Mouse (Mus musculus) C2C12 (cell line): ENCODE measurements at regions not wholly inside any gene's neighbourhood (a gene's known extent, or its start where the extent isn't known, plus 50 kb on each side); places are given as distances from the start of the nearest gene placed in this dataset.

Experiments used
- H3K27me3 ChIP-seq: one replicate; pipeline ENCODE4 v1.6.1; 2011; ENCODE audit not compliant: control insufficient read depth, insufficient read depth, insufficient read length
- H3K36me3 ChIP-seq: one replicate; pipeline ENCODE4 v1.6.1; 2011; ENCODE audit not compliant: control insufficient read depth, insufficient read depth
- H3K4me3 ChIP-seq: one replicate; pipeline ENCODE4 v1.5.1; 2011; ENCODE audit warnings: mild to moderate bottlenecking, control low read depth; ENCODE audit not compliant: poor library complexity, insufficient read depth, severe bottlenecking
- H3K79me2 ChIP-seq: one replicate; pipeline ENCODE4 v1.6.1; 2011; ENCODE audit not compliant: control insufficient read depth, insufficient read depth
- H3K79me3 ChIP-seq: one replicate; pipeline ENCODE4 v1.6.1; 2011; ENCODE audit warnings: low read depth, control low read depth
- H3ac ChIP-seq: one replicate; pipeline ENCODE3; 2011; ENCODE audit warnings: low read depth; ENCODE audit not compliant: control insufficient read depth, insufficient read length
- CEBPB ChIP-seq: IDR thresholded peaks from one replicate; pipeline ENCODE4 v1.6.1; 2011; ENCODE audit warnings: low read depth, mild to moderate bottlenecking, control low read depth, moderate library complexity
- CTCF ChIP-seq: IDR thresholded peaks from one replicate; pipeline ENCODE4 v1.5.1; 2011; ENCODE audit not compliant: control insufficient read depth, insufficient read depth, insufficient read length
- FOSL1 ChIP-seq: IDR thresholded peaks from one replicate; pipeline ENCODE4 v1.8.0; 2011; ENCODE audit warnings: mild to moderate bottlenecking, low read length; ENCODE audit not compliant: poor library complexity, insufficient read depth, severe bottlenecking
- MAX ChIP-seq: IDR thresholded peaks from one replicate; pipeline ENCODE4 v1.6.1; 2011; ENCODE audit warnings: mild to moderate bottlenecking, control low read depth
- MYOD1 ChIP-seq: IDR thresholded peaks from one replicate; pipeline ENCODE4 v1.6.1; 2011; ENCODE audit warnings: low read depth; ENCODE audit not compliant: control insufficient read depth, insufficient read length
- MYOG ChIP-seq: IDR thresholded peaks from one replicate; pipeline ENCODE4 v1.6.1; 2011; ENCODE audit not compliant: control insufficient read depth, insufficient read length; ENCODE audit errors: extremely low read depth
- USF1 ChIP-seq: IDR thresholded peaks from one replicate; pipeline ENCODE4 v1.6.1; 2011; ENCODE audit warnings: low read depth, mild to moderate bottlenecking, control low read depth, moderate library complexity

- TF ChIP-seq MYOG (no peak), FOSL1 (no peak), CEBPB (no peak), MYOD1 (no peak), MAX (no peak), CTCF (no peak), USF1 (no peak)
- H3K36me3 ChIP-seq = no peaks in the 10 kb centered on the region
- no peaks in the 10 kb centered on the region for H3K79me3 ChIP-seq
- no peak overlapping the region for H3K4me3 ChIP-seq
- H3ac ChIP-seq = no peak overlapping the region
- no peaks in the 10 kb centered on the region for H3K79me2 ChIP-seq
- no peaks in the 10 kb centered on the region for H3K27me3 ChIP-seq
Observed at GRCm38 (mm10) chr6:14298167-14298566, 426.8 kb upstream of the 2610001J05Rik start.

- no peak for TF ChIP-seq MAX
- no peak for TF ChIP-seq MYOD1
- TF ChIP-seq FOSL1 = no peak
- no peak for TF ChIP-seq MYOG
- TF ChIP-seq CTCF = no peak
- TF ChIP-seq USF1 = no peak
- TF ChIP-seq CEBPB = no peak
- no peaks in the 10 kb centered on the region for H3K27me3 ChIP-seq
- H3K79me2 ChIP-seq = no peaks in the 10 kb centered on the region
- H3K36me3 ChIP-seq = no peaks in the 10 kb centered on the region
- no peaks in the 10 kb centered on the region for H3K79me3 ChIP-seq
- H3K4me3 ChIP-seq = no peak overlapping the region
- H3ac ChIP-seq = no peak overlapping the region
Observed at GRCm38 (mm10) chr6:14297428-14297827, 426.1 kb upstream of the 2610001J05Rik start.

- H3ac ChIP-seq = no peak overlapping the region
- TF ChIP-seq USF1 (no peak), MAX (no peak), MYOD1 (no peak), FOSL1 (no peak), CTCF (no peak), CEBPB (no peak), MYOG (no peak)
- no peak overlapping the region for H3K4me3 ChIP-seq
- H3K27me3 ChIP-seq = no peaks in the 10 kb centered on the region
- H3K79me2 ChIP-seq = no peaks in the 10 kb centered on the region
- no peaks in the 10 kb centered on the region for H3K36me3 ChIP-seq
- H3K79me3 ChIP-seq = no peaks in the 10 kb centered on the region
Observed at GRCm38 (mm10) chr6:14290843-14291242, 419.5 kb upstream of the 2610001J05Rik start.

- TF ChIP-seq MYOG (no peak), MYOD1 (no peak)
- no peak overlapping the region for H3ac ChIP-seq
Observed at GRCm38 (mm10) chr6:14281476-14281875, 410.2 kb upstream of the 2610001J05Rik start.

GRCm38 (mm10) chr6:14261941-14262340, 390.6 kb upstream of the 2610001J05Rik start:
- no peaks in the 10 kb centered on the region for H3K27me3 ChIP-seq
- no peaks in the 10 kb centered on the region for H3K79me3 ChIP-seq
- no peak for TF ChIP-seq USF1
- TF ChIP-seq FOSL1 = no peak
- TF ChIP-seq CEBPB = no peak
- no peak for TF ChIP-seq MYOG
- TF ChIP-seq MAX = no peak
- no peak for TF ChIP-seq CTCF
- H3K36me3 ChIP-seq = no peaks in the 10 kb centered on the region
- H3K4me3 ChIP-seq = no peak overlapping the region
- H3K79me2 ChIP-seq = no peaks in the 10 kb centered on the region
- H3ac ChIP-seq = no peak overlapping the region

More at GRCm38 (mm10) chr6:14281476-14281875, 410.2 kb upstream of the 2610001J05Rik start:
- H3K36me3 ChIP-seq = no peaks in the 10 kb centered on the region
- H3K4me3 ChIP-seq = no peak overlapping the region
- H3K27me3 ChIP-seq = no peaks in the 10 kb centered on the region
- H3K79me2 ChIP-seq = no peaks in the 10 kb centered on the region
- no peaks in the 10 kb centered on the region for H3K79me3 ChIP-seq

GRCm38 (mm10) chr6:14240331-14240730, 369.0 kb upstream of the 2610001J05Rik start:
- Histone ChIP-seq H3K36me3 (no peaks in the 10 kb centered on the region), H3ac (no peak overlapping the region), H3K27me3 (no peaks in the 10 kb centered on the region), H3K79me3 (no peaks in the 10 kb centered on the region), H3K79me2 (no peaks in the 10 kb centered on the region), H3K4me3 (no peak overlapping the region)
- TF ChIP-seq CTCF = no peak
- no peak for TF ChIP-seq FOSL1
- TF ChIP-seq MYOG = no peak
- TF ChIP-seq MAX = no peak
- no peak for TF ChIP-seq USF1
- no peak for TF ChIP-seq CEBPB
- no peak for TF ChIP-seq MYOD1

- H3K36me3 ChIP-seq = no peaks in the 10 kb centered on the region
- H3K27me3 ChIP-seq = no peaks in the 10 kb centered on the region
- TF ChIP-seq FOSL1 = no peak
- TF ChIP-seq CTCF = no peak
- no peak for TF ChIP-seq MYOD1
- no peak for TF ChIP-seq USF1
- no peak for TF ChIP-seq MAX
- no peak for TF ChIP-seq MYOG
- TF ChIP-seq CEBPB = no peak
- H3K4me3 ChIP-seq = no peak overlapping the region
- H3ac ChIP-seq = no peak overlapping the region
- no peaks in the 10 kb centered on the region for H3K79me2 ChIP-seq
- H3K79me3 ChIP-seq = no peaks in the 10 kb centered on the region
Observed at GRCm38 (mm10) chr6:14239151-14239550, 367.8 kb upstream of the 2610001J05Rik start.
